Mouse (Mus musculus): ENCODE data around the gene Fer. TPM values are rescaled to one million over a fixed set of nuclear protein-coding genes. Genes with fewer than 3 reads are reported as not detected.

The Fer gene
- total RNA-seq (2014; rRNA removed) (30.2 and 31.8 TPM in 2 replicates), polyA plus RNA-seq (2015; fragmentation: Nextera tagmentation; extraction: Ambion mirVana) (18.0 and 22.1 TPM in 2 replicates)

GRCm38 (mm10) chr17:63863012-63863630, at the start of gene Fer:
Gene Fer (plus strand): TSS chr17:63863062.
- ATAC-seq (peak; percentile 23), DNase-seq (no peak)
- Histone ChIP-seq H3K4me1 (ENCODE audit: insufficient read depth) (peaks cover 7% of the 10 kb centered on the region; the same call in 1 of the 2 replicates), H3K9ac (peak within 1 kb of the TSS; percentile 94), H3K36me3 (ENCODE audit: insufficient read depth) (no peaks in the 10 kb centered on the region), H3K27me3 (ENCODE audit: insufficient read depth, low read length) (no peaks in the 10 kb centered on the region), H3K4me3 (ENCODE audit: low read depth, low read length) (peak within 1 kb of the TSS; percentile 95), H3K27ac (ENCODE audit: low read depth, low read length) (peak within 1 kb of the TSS; percentile 87), H3K9me3 (ENCODE audit: low read length) (no peaks in the 10 kb centered on the region), H3K4me2 (ENCODE audit: low read depth) (peak within 1 kb of the TSS; percentile 88)
- no peak for TF ChIP-seq CTCF (IDR thresholded peaks at IDR 0.05; ENCODE audit: low read depth)
- 1% methylated on average over 41 of the region's 41 CpGs for WGBS

- no peaks in the 10 kb centered on the region for H3K36me3 ChIP-seq (ENCODE audit: insufficient read depth)
- TF ChIP-seq CTCF (IDR thresholded peaks at IDR 0.05; ENCODE audit: low read depth), result no peak
- WGBS, result 85% methylated on average over 6 of the region's 6 CpGs
- no peak for DNase-seq
- no peaks in the 10 kb centered on the region for H3K27me3 ChIP-seq (ENCODE audit: insufficient read depth, low read length)
- no peaks in the 10 kb centered on the region for H3K4me1 ChIP-seq (ENCODE audit: insufficient read depth)
- ATAC-seq, result no peak
- H3K4me3 ChIP-seq (ENCODE audit: low read depth, low read length), result no peak overlapping the region
- H3K9me3 ChIP-seq (ENCODE audit: low read length), result no peaks in the 10 kb centered on the region
- H3K27ac ChIP-seq (ENCODE audit: low read depth, low read length), result no peak overlapping the region
- H3K9ac ChIP-seq, result no peak overlapping the region
- H3K4me2 ChIP-seq (ENCODE audit: low read depth), result no peak overlapping the region
These were observed 49.3 kb upstream of the Fer start for GRCm38 (mm10) chr17:63813552-63813951.

- Histone ChIP-seq H3K4me1 (ENCODE audit: insufficient read depth) (no peaks in the 10 kb centered on the region), H3K4me2 (ENCODE audit: low read depth) (no peak overlapping the region), H3K27ac (ENCODE audit: low read depth, low read length) (no peak overlapping the region), H3K9ac (no peak overlapping the region), H3K9me3 (ENCODE audit: low read length) (no peaks in the 10 kb centered on the region), H3K27me3 (ENCODE audit: insufficient read depth, low read length) (no peaks in the 10 kb centered on the region), H3K4me3 (ENCODE audit: low read depth, low read length) (no peak overlapping the region), H3K36me3 (ENCODE audit: insufficient read depth) (no peaks in the 10 kb centered on the region)
- TF ChIP-seq CTCF (IDR thresholded peaks at IDR 0.05; ENCODE audit: low read depth), result no peak
- 92% methylated on average over 10 of the region's 10 CpGs for WGBS
- ATAC-seq, result no peak
- DNase-seq, result no peak
These were observed 44.3 kb upstream of the Fer start for GRCm38 (mm10) chr17:63818444-63819027.

GRCm38 (mm10) chr17:63824141-63824540, 38.7 kb upstream of the Fer start:
- no peaks in the 10 kb centered on the region for H3K36me3 ChIP-seq (ENCODE audit: insufficient read depth)
- no peak overlapping the region for H3K4me3 ChIP-seq (ENCODE audit: low read depth, low read length)
- no peaks in the 10 kb centered on the region for H3K9me3 ChIP-seq (ENCODE audit: low read length)
- no peak overlapping the region for H3K4me2 ChIP-seq (ENCODE audit: low read depth)
- H3K27me3 ChIP-seq (ENCODE audit: insufficient read depth, low read length), result no peaks in the 10 kb centered on the region
- DNase-seq (no peak), ATAC-seq (no peak)
- TF ChIP-seq CTCF (IDR thresholded peaks at IDR 0.05; ENCODE audit: low read depth), result no peak
- H3K27ac ChIP-seq (ENCODE audit: low read depth, low read length), result no peak overlapping the region
- H3K9ac ChIP-seq, result no peak overlapping the region
- H3K4me1 ChIP-seq (ENCODE audit: insufficient read depth), result no peaks in the 10 kb centered on the region
- WGBS, result 95% methylated on average over 4 of the region's 4 CpGs

GRCm38 (mm10) chr17:63826196-63826595, 36.7 kb upstream of the Fer start:
- H3K36me3 ChIP-seq (ENCODE audit: insufficient read depth), result no peaks in the 10 kb centered on the region
- DNase-seq (no peak), ATAC-seq (no peak)
- no peak overlapping the region for H3K4me2 ChIP-seq (ENCODE audit: low read depth)
- TF ChIP-seq CTCF (IDR thresholded peaks at IDR 0.05; ENCODE audit: low read depth), result no peak
- H3K9ac ChIP-seq, result no peak overlapping the region
- 88% methylated on average over 8 of the region's 8 CpGs for WGBS
- no peak overlapping the region for H3K27ac ChIP-seq (ENCODE audit: low read depth, low read length)
- no peaks in the 10 kb centered on the region for H3K9me3 ChIP-seq (ENCODE audit: low read length)
- no peaks in the 10 kb centered on the region for H3K4me1 ChIP-seq (ENCODE audit: insufficient read depth)
- no peak overlapping the region for H3K4me3 ChIP-seq (ENCODE audit: low read depth, low read length)
- H3K27me3 ChIP-seq (ENCODE audit: insufficient read depth, low read length), result no peaks in the 10 kb centered on the region

GRCm38 (mm10) chr17:63826767-63827166, 36.1 kb upstream of the Fer start:
- no peak for ATAC-seq
- TF ChIP-seq CTCF (IDR thresholded peaks at IDR 0.05; ENCODE audit: low read depth), result no peak
- Histone ChIP-seq H3K27ac (ENCODE audit: low read depth, low read length) (no peak overlapping the region), H3K4me1 (ENCODE audit: insufficient read depth) (no peaks in the 10 kb centered on the region), H3K36me3 (ENCODE audit: insufficient read depth) (no peaks in the 10 kb centered on the region), H3K4me2 (ENCODE audit: low read depth) (no peak overlapping the region), H3K4me3 (ENCODE audit: low read depth, low read length) (no peak overlapping the region), H3K9ac (no peak overlapping the region), H3K27me3 (ENCODE audit: insufficient read depth, low read length) (no peaks in the 10 kb centered on the region), H3K9me3 (ENCODE audit: low read length) (no peaks in the 10 kb centered on the region)
- no peak for DNase-seq
- 94% methylated on average over 7 of the region's 7 CpGs for WGBS

GRCm38 (mm10) chr17:63828561-63829332, 34.1 kb upstream of the Fer start:
- DNase-seq, result no peak
- Histone ChIP-seq H3K27me3 (ENCODE audit: insufficient read depth, low read length) (no peaks in the 10 kb centered on the region), H3K9ac (no peak overlapping the region), H3K36me3 (ENCODE audit: insufficient read depth) (no peaks in the 10 kb centered on the region), H3K4me3 (ENCODE audit: low read depth, low read length) (no peak overlapping the region), H3K27ac (ENCODE audit: low read depth, low read length) (no peak overlapping the region), H3K9me3 (ENCODE audit: low read length) (no peaks in the 10 kb centered on the region), H3K4me1 (ENCODE audit: insufficient read depth) (no peaks in the 10 kb centered on the region), H3K4me2 (ENCODE audit: low read depth) (no peak overlapping the region)
- no peak for TF ChIP-seq CTCF (IDR thresholded peaks at IDR 0.05; ENCODE audit: low read depth)
- ATAC-seq, result no peak
- whole genome bisulfite sequencing, result 56% methylated on average over 5 of the region's 5 CpGs

Data from forebrain, postnatal 0 days (tissue).